Mouse (Mus musculus): ENCODE measurements around the gene Isoc2a.
"Not testable (repeated sequence)": the region's sequence is repeated elsewhere in the genome, so short reads cannot be mapped to it uniquely, and the experiment has no call there.

Gene Isoc2a

GRCm38 (mm10) chr7:4864130-4864845 lies 12.7 kb upstream of the Isoc2a start:
- DNase-seq (ENCODE audit: inconsistent age in 2 of 2, low spot score in 1 of 2): peak in 1 of 2 experiments; percentile 83

GRCm38 (mm10) chr7:4865090-4865489 lies 11.9 kb upstream of the Isoc2a start:
- DNase-seq (ENCODE audit: inconsistent age in 2 of 2, low spot score in 1 of 2): peak; percentile 61 to 84

GRCm38 (mm10) chr7:4865579-4866493 lies 11.1 kb upstream of the Isoc2a start:
- peak; percentile 97 to 99 for DNase-seq (ENCODE audit: inconsistent age in 2 of 2, low spot score in 1 of 2)

- DNase-seq (ENCODE audit: inconsistent age in 2 of 2, low spot score in 1 of 2): peak in 1 of 2 experiments; percentile 70
Measured at GRCm38 (mm10) chr7:4866631-4867180, 10.2 kb upstream of the Isoc2a start.

GRCm38 (mm10) chr7:4870133-4870532 lies 6.8 kb upstream of the Isoc2a start, which contains the start of gene Isoc2b:
Gene Isoc2b (minus strand): TSS chr7:4870258.
- no peak for DNase-seq (ENCODE audit: inconsistent age in 2 of 2, low spot score in 1 of 2)

GRCm38 (mm10) chr7:4877226-4877625 lies 273 bp downstream of the Isoc2a start:
- DNase-seq (ENCODE audit: inconsistent age in 2 of 2, low spot score in 1 of 2): no peak

GRCm38 (mm10) chr7:4878186-4878585 lies 1.2 kb downstream of the Isoc2a start:
- DNase-seq (ENCODE audit: inconsistent age in 2 of 2, low spot score in 1 of 2): peak in 1 of 2 experiments; percentile 64

GRCm38 (mm10) chr7:4879036-4879435 lies 2.1 kb downstream of the Isoc2a start:
- DNase-seq (ENCODE audit: inconsistent age in 2 of 2, low spot score in 1 of 2): not testable (repeated sequence)

- no peak for DNase-seq (ENCODE audit: inconsistent age in 2 of 2, low spot score in 1 of 2)
Measured at GRCm38 (mm10) chr7:4886680-4887079, 9.7 kb downstream of the Isoc2a start.

- no peak for DNase-seq (ENCODE audit: inconsistent age in 2 of 2, low spot score in 1 of 2)
Measured at GRCm38 (mm10) chr7:4895186-4895585, 18.2 kb downstream of the Isoc2a start.

GRCm38 (mm10) chr7:4898851-4899648 lies 22.1 kb downstream of the Isoc2a start:
- DNase-seq (ENCODE audit: inconsistent age in 2 of 2, low spot score in 1 of 2): peak; percentile 34 to 51

- DNase-seq (ENCODE audit: inconsistent age in 2 of 2, low spot score in 1 of 2): peak; percentile 32 to 73
Measured at GRCm38 (mm10) chr7:4899649-4900522, 22.9 kb downstream of the Isoc2a start.

GRCm38 (mm10) chr7:4900523-4900851 lies 23.5 kb downstream of the Isoc2a start:
- no peak for DNase-seq (ENCODE audit: inconsistent age in 2 of 2, low spot score in 1 of 2)

- no peak for DNase-seq (ENCODE audit: inconsistent age in 2 of 2, low spot score in 1 of 2)
Measured at GRCm38 (mm10) chr7:4901171-4901570, 24.2 kb downstream of the Isoc2a start.

GRCm38 (mm10) chr7:4902404-4902803 lies 25.5 kb downstream of the Isoc2a start:
- no peak for DNase-seq (ENCODE audit: inconsistent age in 2 of 2, low spot score in 1 of 2)

- DNase-seq (ENCODE audit: inconsistent age in 2 of 2, low spot score in 1 of 2): no peak
Measured at GRCm38 (mm10) chr7:4906466-4906950, 29.6 kb downstream of the Isoc2a start, which contains the start of gene Gm36210. Gene Gm36210 (minus strand): TSS chr7:4906516.

- DNase-seq (ENCODE audit: inconsistent age in 2 of 2, low spot score in 1 of 2): peak in 1 of 2 experiments; percentile 75
Measured at GRCm38 (mm10) chr7:4911561-4911960, 34.6 kb downstream of the Isoc2a start.

- no peak for DNase-seq (ENCODE audit: inconsistent age in 2 of 2, low spot score in 1 of 2)
Measured at GRCm38 (mm10) chr7:4912248-4912647, 35.3 kb downstream of the Isoc2a start.

- peak; percentile 94 to 99 for DNase-seq (ENCODE audit: inconsistent age in 2 of 2, low spot score in 1 of 2)
Measured at GRCm38 (mm10) chr7:4915007-4915665, 38.2 kb downstream of the Isoc2a start, which contains the start of gene Zfp628. Gene Zfp628 (plus strand): TSS chr7:4915217.
